Mouse (Mus musculus): ENCODE measurements around the gene Xrcc3.

Gene Xrcc3

DNA sequence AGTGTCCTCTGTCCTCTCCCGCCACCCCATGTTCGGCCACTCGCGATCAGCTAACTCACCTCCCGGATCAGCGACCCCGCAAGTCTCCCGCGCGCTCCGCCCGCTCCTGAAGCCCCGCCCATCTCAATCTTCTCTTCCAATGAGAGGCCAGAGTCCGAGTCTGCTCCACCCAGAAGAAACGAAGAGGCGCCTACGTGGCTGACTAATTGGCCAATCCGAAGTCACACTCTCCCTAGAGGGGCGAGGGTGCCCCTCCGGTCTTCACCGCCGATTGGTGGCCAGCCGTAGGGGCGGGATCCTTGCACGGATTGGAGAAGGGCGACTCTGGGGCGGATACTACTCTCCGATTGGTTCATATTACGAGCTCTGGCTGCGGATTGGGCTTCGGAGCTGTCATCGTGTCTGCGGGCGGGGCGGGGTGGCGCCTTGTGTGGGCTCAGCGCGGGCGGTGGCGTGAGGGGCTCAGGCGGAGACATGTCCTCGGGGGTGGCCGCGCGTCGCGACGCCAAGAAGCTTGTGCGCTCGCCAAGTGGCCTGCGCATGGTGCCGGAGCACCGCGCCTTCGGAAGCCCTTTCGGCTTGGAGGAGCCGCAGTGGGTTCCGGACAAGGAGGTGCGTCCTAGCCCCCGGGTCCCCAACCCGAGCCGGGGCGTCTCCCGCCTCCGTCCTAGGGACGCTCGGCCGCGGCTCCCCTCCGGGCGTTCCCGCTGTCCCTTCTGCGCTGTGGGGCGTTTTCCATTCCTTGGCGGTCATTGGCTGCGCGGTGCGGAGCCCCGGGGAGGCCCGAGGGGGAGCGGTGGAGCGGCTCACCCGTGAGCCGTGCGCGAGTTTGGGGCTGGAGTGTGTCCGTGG lies at the start of gene Xrcc3, which contains the start of gene Zfyve21:
Xrcc3 (minus strand) TSS at position 108 of the 852 bp plus-strand sequence.
Zfyve21 (plus strand) TSS at position 405 of the 852 bp plus-strand sequence.
- peak; percentile 99 for DNase-seq (ENCODE audit: low read depth)

DNA sequence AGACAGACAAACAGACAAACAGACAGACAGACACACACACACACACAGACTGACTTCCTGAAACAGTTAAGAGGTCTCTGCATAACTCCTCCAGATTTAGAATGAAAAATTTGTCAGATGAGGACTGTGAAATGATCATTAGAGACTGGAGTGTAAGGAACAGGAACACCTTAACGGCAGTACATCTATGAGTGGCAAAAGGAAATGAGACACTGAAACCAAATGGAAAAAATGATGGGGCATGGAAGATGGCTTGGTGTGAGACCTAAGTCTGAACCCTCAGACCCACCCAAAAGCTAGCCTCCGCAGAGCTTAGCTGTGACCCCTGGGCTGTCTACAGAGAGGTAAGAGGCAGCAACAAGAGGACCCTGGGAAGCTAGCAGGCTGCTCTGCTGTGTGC lies 41.8 kb upstream of the Xrcc3 start:
- peak; percentile 37 for DNase-seq (ENCODE audit: low read depth)

DNA sequence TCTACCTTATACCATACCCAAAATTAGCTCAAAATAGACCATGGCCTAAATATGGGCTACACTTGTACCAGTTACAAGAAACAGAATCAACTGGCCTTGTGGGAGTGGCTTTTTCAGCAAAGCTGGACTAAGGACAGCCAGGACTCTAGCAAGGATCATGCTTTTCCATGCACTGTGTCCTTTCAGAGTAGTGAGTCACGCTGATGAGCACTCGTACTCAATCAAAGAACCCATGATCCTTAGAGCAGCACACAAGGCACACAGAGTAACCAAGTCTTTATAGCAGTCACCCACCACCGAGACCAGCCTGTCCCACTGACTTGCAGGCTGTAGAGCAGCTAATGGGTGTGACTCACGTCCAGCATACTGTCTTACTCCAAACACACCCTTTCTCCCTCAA lies 39.9 kb upstream of the Xrcc3 start:
- DNase-seq (ENCODE audit: low read depth) = no peak

DNA sequence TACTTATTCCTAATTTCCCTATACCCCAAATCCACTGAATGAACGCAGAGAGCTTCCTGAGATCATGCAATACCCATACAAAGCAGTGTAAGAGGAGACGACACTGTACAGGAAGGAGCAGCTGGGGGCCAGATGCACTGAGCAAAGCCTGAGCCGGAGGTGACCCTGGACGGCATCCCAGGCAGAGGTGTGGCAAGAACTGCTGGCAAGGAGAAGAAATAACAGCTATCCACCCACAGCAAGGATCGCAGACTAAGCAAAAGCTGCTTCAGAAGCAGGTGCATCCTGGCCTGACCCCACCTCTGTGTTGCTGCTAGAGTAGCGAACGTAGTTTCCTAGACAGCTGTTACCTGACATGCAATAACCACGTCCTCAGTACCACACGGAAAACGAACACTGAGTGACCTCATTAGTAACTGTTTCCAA lies 39.4 kb upstream of the Xrcc3 start:
- peak; percentile 31 for DNase-seq (ENCODE audit: low read depth)

DNA sequence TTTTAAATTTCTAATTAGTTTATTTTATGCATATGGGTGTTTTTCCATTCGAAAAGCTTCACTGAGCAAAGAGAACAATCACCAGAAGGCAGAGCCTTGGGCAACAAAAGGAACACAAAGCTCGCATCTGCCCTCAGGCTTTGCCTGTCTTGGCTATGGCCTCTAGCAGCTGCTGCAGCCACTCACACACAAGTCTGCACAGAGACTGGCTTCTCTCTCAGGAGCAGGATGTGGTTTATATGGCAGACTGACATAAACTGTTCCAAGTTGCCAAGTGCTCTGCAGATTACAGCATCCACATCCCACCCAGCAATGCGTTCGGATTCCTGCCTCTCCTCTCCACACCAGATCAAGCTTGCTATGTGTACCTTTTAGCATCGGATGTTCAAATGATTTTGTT lies 38.1 kb upstream of the Xrcc3 start:
- DNase-seq (ENCODE audit: low read depth) = peak; percentile 17

DNA sequence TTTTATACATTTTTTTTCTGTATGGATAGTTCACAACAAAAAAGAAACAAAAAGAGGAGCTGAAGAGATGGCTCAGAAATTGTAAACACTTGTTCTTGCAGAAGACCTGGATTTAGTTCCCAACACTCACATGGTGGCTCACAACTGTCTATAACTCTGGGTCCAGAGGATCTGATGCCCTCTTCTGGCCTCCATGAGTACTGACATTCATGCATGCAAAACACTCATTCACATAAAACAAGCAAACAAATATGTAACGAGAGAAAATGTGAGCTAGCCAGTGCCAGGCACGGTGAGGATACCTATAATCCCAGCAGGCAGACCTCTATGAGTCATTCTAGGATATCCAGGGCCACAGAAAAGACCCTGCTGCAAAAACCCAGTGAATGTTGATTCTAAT lies 37.6 kb upstream of the Xrcc3 start:
- DNase-seq (ENCODE audit: low read depth) = peak; percentile 38

DNA sequence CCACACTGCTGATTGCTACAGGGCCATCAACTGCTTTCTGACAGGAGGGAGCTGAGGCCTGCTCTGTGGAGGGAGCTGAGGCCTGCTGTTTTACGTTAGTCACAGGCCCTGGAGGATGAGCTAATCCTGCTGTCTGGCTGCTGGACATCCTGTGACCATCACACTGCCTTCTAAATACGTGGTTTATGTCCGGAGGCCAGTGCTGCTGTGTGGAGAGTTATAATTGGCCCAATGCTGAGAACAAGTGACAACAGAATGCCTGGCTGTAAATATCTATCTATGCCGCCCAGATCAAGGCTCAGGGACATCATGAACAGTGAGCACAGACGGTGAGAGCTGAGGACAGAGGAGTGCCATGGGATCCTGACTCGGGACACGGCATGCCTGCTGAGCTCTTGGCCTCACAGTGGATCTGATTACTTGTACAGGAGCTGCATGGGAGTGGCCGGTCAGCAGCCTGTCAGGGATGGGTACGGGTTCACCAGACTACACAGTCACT lies 34.7 kb upstream of the Xrcc3 start:
- DNase-seq (ENCODE audit: low read depth) = no peak

DNA sequence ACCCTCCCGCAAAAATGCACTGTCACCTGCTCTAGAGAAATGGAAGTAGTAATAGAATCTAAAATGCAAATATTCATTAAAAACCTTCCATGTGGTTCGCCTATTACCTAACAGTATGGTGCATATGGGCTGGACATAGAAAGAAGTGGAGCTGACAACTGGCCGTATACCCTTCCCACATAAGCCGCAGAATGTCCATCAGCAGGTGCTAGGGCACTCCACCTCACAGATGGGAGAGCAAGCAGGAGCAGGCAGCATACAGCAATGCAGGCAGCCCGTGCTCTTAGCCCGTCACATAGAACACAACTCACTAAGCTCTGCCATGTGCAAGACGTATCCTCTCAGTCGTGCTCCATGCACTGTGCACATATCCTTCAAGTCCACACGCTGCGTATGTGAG lies 33.1 kb upstream of the Xrcc3 start:
- DNase-seq (ENCODE audit: low read depth) = no peak

DNA sequence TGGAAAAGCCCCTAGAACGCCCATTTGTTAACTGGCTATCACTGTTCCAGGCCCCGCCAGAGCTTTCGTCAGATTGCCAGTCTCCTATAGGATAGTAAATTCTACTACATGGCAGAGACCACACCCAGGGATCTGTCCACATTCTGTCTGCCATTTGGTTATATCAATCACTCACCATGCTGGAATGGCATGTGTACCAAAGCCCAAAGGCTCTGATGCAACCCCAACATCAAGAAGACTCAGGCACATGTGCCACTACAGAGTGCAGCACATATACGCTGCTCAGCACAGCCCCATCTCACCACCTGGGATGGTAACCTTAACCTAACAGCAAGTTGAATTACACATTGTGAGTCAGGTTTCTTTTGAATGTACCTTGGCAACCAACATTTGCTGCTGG lies 32.3 kb upstream of the Xrcc3 start:
- DNase-seq (ENCODE audit: low read depth) = no peak

DNA sequence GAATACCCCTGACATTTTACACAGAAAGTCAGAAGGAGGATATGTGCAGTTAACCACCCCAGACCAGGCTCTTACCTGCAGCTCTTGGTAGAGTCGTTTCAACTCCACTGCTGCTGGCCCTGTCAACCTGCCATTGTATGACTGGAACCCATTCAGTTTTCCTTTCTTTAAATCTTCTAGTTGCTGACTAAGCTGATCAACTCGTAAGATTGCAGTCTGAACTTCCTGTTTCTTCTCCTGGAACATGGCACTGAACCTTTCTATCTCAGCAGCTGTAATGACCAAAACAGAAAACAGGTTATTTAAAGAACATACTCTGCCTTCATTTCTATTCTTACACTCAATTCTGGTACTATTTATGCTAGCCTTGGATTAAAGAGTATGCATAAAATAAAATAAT lies 29.8 kb upstream of the Xrcc3 start:
- DNase-seq (ENCODE audit: low read depth) = no peak

DNA sequence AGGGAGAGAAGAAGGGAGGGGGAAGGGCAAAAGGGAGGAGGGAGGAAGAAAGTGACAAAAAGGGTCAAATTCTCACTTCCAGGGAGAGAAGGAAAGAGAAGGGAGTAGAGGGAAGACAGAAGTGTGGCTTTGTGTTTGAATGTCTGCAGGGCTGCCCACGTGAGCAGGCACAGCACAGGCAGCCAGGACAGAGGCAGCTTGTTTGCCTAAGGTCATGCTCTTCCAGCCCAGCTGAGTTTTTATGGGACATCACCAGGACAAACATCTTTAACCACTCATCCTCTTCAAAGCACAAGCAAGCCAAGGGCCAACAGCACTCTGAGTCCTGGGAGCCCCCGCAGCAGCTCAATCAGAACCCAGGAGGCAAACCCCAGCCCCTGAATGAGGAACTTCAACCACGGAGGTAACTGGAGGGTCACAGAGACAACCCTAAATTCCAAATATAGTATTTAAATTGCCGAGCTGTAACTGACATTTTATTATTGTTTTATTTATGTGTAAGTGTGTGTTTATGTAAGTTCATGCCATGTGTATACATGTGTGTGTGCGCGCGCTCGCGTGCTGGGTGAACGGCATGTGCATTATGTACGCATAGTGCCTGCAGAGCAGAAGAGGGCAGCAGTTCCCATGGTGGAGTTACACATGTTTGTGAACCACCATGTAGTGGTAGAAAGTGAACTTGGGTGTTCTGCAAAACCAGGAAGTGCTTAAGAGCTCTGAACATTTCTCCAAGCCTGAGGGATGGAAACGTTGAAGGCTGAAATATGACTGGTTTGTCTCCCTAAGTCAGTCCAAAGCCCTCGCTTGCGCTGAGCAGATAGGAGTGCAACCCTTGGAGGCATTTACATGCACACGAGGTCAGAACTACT lies 29.1 kb upstream of the Xrcc3 start:
- no peak for DNase-seq (ENCODE audit: low read depth)

DNA sequence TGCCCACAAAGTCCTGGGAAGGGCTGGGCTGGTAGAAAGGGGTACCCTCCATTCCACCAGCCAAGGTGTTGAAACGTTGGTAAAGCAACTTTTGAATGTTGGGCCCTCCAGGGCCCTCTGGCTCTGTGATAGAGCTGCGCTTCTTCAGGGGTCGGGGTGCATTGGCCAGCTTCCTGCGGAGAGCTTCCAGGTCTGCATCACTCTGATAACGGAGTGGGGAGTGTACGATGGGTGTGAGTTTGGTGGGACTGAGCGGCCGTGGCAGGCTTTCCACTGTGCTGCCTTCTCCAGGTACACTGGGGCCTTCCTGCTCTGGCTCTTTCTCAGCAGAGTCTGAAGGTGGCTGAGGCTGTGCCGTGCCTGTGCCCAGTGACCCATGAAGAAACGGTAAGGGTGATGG lies 19.8 kb upstream of the Xrcc3 start:
- no peak for DNase-seq (ENCODE audit: low read depth)

DNA sequence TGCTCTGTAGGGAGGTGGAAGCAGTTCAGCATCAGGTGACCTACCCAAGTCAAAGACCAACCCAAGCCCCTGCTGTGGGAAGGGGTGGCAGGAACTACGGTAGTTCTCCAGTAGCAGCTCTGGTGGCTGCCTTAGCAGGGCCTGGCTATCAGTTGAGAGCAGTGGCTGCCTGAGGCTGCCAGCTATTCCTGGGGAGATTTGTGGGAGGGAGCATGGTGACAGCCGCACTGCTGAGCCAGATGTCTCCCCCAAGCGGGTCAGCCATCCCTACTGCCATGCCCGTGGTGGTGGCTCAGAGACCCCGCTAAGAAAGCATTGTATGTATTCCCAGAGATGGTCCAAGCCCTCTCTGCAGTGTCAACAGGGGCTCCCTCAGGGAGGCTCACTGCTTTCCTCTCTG lies 19.0 kb upstream of the Xrcc3 start:
- DNase-seq (ENCODE audit: low read depth) = no peak

DNA sequence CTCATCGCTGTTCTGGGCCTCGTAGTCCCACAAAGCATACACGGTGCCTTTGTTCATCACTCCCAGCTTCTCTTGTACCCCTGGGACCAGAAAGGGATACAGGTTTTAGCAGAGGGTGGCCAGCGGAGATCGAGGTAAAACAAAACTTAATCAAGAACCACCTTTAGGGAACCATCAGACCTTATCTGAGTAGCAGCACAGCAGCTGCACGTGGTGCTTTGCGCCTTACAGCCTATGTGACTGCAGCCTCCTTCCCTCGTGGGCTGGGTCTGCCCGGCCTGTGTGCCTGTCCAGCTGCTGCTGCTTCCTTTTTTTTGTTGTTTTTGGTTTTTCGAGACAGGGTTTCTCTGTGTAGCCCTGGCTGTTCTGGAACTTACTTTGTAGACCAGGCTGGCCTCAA lies 16.7 kb upstream of the Xrcc3 start:
- DNase-seq (ENCODE audit: low read depth) = no peak

DNA sequence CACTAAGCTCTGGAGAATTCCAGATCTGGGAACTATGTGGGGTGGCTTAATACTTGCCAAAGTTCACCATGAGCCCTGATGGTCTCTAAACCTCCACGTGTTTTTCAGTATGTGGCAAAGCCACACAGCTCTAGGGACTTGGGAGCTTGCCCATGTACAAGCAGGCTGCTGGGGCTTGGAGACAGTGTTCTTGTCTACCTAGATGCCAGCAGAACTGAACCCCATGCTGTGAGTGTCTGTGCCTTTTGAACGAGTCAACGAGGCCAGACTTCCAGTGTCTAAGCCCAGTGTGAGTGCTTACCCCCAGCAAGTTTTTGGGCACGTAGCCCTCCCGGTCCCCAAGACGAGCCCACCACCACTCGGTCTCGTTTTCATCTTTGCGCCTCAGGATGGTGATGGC lies 16.3 kb upstream of the Xrcc3 start:
- DNase-seq (ENCODE audit: low read depth) = no peak

DNA sequence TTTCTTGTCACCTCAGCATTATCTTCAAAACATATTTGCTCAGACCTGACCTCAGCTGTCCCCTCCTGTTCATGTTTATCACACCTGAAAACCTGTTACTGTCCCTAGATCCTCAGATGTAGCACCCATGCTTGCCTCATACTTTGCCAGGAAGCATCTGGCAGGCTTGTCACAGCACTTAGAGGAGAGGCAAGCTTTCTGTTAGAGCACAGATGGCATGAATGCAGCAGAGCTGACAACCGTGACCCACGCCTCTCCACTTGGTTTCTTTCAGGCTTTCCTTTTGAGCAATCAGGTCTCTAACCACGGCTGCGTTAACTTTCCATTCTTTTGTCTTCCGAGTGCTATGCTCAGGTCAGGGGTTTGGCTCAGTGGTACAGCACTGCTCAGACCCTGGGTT lies 15.8 kb upstream of the Xrcc3 start:
- DNase-seq (ENCODE audit: low read depth) = no peak

DNA sequence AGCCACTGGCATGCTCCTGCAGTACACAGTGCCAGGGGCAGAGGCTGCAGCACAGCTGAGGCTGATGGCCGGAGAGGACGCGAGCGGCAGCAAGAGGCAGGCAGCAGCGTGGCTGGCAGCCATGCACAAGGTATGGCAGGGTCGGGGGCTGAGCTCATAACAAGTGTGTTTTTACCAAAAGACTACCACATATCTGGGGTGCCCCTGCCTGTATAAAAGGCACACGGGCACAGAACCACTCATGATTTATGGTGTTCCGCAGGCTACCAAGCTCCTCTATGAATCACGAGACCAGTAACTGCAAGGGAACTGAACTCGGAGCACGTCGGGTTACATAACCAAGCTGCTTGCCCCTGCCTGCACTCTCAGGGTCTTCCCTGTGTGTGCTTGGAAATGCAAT lies 13.9 kb upstream of the Xrcc3 start:
- no peak for DNase-seq (ENCODE audit: low read depth)

DNA sequence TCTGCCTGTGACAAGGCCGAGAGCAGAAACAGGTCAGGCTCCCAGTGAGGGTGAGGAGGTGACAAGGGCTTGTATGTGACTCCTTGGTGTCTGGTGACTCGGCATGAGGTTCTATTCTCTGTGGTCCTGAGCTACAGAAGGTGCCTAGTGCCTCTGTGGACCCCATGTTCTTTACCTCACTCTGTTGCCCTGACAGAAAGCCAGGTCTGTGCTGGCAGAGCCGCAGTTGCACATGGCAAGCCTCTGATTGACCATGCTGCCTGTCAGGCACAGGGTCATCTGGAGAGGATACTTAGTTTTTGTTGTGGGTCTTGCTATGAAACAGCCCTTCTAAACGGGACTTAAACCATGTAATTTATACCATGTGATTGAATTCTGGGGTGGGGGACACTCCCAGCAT lies 8.3 kb upstream of the Xrcc3 start:
- no peak for DNase-seq (ENCODE audit: low read depth)

DNA sequence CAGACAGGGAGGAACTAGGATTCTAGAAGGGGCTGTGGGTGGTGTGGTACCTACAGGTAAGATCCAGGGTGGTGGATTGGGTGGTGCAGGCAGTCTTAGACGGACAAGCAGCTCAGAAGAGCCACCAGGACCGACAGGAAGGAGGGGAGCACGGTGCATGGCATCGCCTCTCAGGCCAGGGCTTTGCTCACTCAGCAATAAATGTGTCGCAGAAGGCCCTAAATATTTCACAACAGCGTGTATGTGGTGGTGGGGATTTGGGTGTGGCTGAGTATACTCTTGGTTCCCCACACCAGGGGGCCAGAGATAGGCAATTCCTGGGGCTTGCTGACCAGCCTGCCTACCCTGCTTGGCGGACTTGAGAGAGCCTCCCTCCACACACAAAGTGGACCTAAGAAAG lies 7.0 kb upstream of the Xrcc3 start:
- DNase-seq (ENCODE audit: low read depth) = no peak

DNA sequence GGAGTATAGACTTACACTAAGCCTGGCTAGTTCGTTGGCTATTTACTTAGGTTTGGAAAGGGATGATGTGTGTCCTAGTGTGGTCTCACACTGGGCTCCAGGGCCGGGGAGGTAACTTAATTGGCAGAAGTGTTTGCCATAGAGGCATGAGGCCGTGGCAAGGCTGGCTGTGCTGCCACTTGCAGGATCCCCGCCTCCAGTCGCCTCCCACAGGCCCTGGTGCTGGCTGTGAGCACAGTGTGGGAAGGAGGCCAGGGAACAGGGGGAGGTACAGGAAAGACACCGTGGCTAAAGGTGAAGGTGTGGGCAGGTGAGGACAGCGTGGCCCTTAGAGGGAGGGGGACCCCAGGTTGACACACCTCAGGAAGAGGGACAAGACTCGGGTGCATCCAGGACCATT lies 6.3 kb upstream of the Xrcc3 start:
- DNase-seq (ENCODE audit: low read depth) = no peak

DNA sequence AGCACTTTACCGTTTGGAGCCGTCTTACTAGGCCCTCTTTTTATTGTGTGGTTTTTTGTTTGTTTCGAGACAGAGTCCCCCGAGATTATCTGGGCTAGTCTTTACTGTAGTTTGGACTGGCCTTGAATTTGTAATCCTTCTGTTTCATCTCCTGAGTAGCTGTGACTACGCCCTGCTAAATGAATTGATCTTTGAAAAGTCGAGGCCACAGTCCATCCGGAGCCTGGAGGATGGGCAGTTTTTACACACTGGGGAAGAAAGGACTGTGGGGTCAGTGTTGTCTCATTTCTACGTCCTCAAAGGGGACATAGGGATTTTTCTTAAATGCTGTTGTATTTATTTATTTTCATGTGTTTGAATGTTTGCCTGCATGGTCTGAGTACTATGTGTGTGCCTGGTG lies 4.3 kb upstream of the Xrcc3 start:
- DNase-seq (ENCODE audit: low read depth) = no peak

DNA sequence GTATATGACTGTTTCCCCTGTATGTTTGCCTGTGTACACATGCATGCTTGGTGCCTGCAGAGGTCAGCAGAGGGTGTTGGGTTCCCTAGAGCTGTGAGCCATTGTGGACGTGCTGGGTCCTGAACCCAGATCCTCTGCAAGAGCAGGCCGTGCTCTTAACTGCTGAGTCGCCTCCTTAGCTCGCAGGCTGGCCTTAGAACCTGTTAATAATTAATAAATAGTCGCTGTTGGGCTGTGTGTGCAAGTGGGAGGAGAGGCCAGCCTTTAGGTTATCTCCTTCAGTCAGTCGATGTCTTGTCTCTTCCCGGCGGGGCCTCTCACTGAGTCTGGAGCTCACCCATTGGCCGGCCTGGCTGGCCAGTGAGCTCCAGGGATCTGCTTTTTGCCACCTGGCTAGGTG lies 3.3 kb upstream of the Xrcc3 start:
- DNase-seq (ENCODE audit: low read depth) = no peak

DNA sequence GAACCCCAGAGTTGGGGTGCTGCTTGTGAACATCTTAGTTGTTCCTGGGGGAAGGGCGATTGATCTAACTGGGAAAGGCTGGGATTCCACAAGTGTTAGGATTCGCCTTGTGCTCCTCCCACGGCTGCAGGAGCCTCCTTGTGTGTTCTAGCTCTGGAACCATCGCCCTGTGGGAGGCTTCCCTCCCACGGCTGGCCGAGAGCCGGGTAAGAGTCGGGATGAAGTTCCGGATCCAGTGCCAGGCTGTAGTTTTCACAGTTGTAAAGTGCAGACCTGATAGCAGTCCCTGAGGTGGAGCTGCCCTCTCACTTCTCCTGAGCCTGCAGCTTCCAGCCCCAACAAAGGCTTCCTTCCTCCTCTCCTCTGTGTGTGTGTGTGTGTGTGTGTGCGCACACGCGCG lies 2.9 kb upstream of the Xrcc3 start:
- no peak for DNase-seq (ENCODE audit: low read depth)

Measured in induced T-regulatory cell, adult 2 months (primary cell).